Mouse (Mus musculus) testis, adult 2 months (tissue): Measurements from ENCODE around the gene Ube2f. TPM values are rescaled to one million over a fixed set of nuclear protein-coding genes. Genes with fewer than 3 reads are reported as not detected.

Experiments
- H3K27ac ChIP-seq: fragments of 200-500 bp; 2 replicates; pipeline ENCODE4 v1.5.1; 2012; ENCODE audit warnings: low read depth, low read length; ENCODE audit not compliant: control insufficient read depth, insufficient read depth
- H3K27me3 ChIP-seq: fragments of 200-500 bp; 2 replicates; pipeline ENCODE4 v1.6.1; 2012; ENCODE audit warnings: mild to moderate bottlenecking, low read length, moderate library complexity; ENCODE audit not compliant: control insufficient read depth, insufficient read depth
- H3K36me3 ChIP-seq: fragments of 200-500 bp; 2 replicates; pipeline ENCODE4 v1.6.1; 2012; ENCODE audit warnings: mild to moderate bottlenecking, low read length; ENCODE audit not compliant: control insufficient read depth, insufficient read depth
- H3K4me1 ChIP-seq: fragments of 200-500 bp; 2 replicates; pipeline ENCODE4 v1.6.1; 2012; ENCODE audit warnings: low read length; ENCODE audit not compliant: control insufficient read depth, insufficient read depth
- H3K4me3 ChIP-seq: fragments of 200-500 bp; 2 replicates; pipeline ENCODE4 v1.5.1; 2012; ENCODE audit warnings: low read depth, mild to moderate bottlenecking, low read length, moderate library complexity, mixed read lengths; ENCODE audit not compliant: control insufficient read depth
- CTCF ChIP-seq: fragments of 200-500 bp; IDR thresholded peaks from 2 replicates; pipeline ENCODE4 v1.5.1; 2012; ENCODE audit warnings: low read depth, mild to moderate bottlenecking, inconsistent platforms, low read length, moderate library complexity; ENCODE audit not compliant: control insufficient read depth, insufficient read depth, insufficient replicate concordance
- POLR2A ChIP-seq: fragments of 200-500 bp; IDR thresholded peaks from 2 replicates; pipeline ENCODE4 v1.6.1; 2012; ENCODE audit warnings: low read depth, mild to moderate bottlenecking, inconsistent platforms, low read length, moderate library complexity; ENCODE audit not compliant: control insufficient read depth
- polyA plus RNA-seq: library from polyadenylated mRNA; depleted of rRNA; stranded (reverse); fragments of >200 nt; gene quantifications from 2 replicates; pipeline ENCODE4 v1.2.3, GENCODE M21; 2012

Gene Ube2f
- polyA plus RNA-seq, 1 experiment = 159 TPM

DNA sequence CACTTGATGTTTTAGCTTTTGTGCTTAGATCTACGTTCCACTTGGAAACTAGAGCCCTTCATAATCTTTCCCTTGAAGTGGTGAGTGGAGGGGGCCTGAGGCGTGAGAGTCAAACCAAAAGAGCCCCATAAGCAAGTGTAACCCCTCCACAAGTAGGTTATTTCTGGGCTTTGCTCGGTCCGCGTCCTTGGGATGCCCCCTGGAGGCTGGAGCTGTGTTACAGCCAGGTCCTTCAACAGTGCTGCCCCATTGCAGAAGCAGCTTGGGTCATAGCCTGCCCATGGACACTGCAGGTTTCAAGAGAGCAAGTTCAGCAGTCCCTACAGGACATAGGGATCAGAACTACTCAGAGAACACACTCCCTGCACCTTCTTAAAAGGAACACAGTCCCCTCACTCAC lies 11.0 kb upstream of the Ube2f start:
- Histone ChIP-seq H3K27ac (no peak overlapping the region), H3K4me1 (no peaks in the 10 kb centered on the region), H3K4me3 (no peak overlapping the region), H3K27me3 (no peaks in the 10 kb centered on the region), H3K36me3 (no peaks in the 10 kb centered on the region)
- TF ChIP-seq POLR2A = no peak
- peak; percentile 48; the same call in 1 of the 2 replicates for TF ChIP-seq CTCF

DNA sequence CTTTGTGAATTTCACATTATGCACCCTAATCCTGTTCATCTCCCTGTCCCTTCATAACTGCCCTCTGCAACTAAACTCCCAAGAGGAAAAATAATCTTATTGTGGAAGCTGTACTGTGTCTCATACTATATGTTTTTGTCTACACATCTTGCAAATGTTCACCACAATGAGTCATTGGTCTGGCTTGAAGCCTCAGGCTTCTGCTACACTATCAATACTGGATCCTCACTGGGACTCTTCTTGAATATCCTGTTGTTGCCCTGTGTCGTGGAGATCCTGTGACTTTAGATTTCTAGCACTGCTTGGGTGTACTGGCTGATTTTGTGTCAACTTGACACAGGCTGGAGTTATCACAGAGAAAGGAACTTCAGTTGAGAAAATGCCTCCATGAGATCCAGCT lies 10.3 kb upstream of the Ube2f start:
- TF ChIP-seq CTCF = no peak
- TF ChIP-seq POLR2A = no peak
- Histone ChIP-seq H3K27ac (no peak overlapping the region), H3K4me1 (no peaks in the 10 kb centered on the region)

DNA sequence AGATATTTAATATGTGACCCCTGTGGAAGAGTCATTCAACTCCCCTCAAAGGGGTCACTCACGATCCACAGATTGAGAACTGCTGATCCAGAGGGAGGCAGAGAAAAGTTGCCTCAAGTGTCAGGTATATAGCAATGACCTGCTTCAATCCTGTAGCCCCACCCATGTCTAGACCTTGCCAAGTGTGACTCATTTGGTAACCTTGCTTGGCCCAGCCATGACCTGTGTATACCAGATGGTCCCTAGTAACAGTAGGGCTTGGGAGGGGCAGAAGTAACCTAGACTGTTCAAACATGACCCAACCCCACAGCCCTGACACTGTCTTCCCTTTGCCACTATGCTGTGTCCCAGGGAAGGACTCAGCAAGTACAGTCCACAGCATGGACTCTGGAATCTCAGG lies 9.4 kb upstream of the Ube2f start:
- no peak overlapping the region for H3K4me3 ChIP-seq
- TF ChIP-seq CTCF (no peak), POLR2A (no peak)
- no peaks in the 10 kb centered on the region for H3K36me3 ChIP-seq
- no peaks in the 10 kb centered on the region for H3K4me1 ChIP-seq
- no peak overlapping the region for H3K27ac ChIP-seq
- H3K27me3 ChIP-seq = no peaks in the 10 kb centered on the region

More for the DNA sequence above, 10.3 kb upstream of the Ube2f start:
- Histone ChIP-seq H3K36me3 (no peaks in the 10 kb centered on the region), H3K4me3 (no peak overlapping the region), H3K27me3 (no peaks in the 10 kb centered on the region)

- H3K4me1 ChIP-seq = no peaks in the 10 kb centered on the region
- H3K36me3 ChIP-seq = no peaks in the 10 kb centered on the region
- no peak overlapping the region for H3K27ac ChIP-seq
- TF ChIP-seq CTCF = no peak
- no peak for TF ChIP-seq POLR2A
- no peak overlapping the region for H3K4me3 ChIP-seq
- H3K27me3 ChIP-seq = no peaks in the 10 kb centered on the region
These were observed 8.9 kb upstream of the Ube2f start for GRCm38 (mm10) chr1:91241249-91241648.

- Histone ChIP-seq H3K4me3 (no peak overlapping the region), H3K27ac (no peak overlapping the region), H3K4me1 (peaks cover 8% of the 10 kb centered on the region), H3K36me3 (no peaks in the 10 kb centered on the region), H3K27me3 (no peaks in the 10 kb centered on the region)
- TF ChIP-seq CTCF (no peak), POLR2A (no peak)
These were observed 1.9 kb upstream of the Ube2f start for GRCm38 (mm10) chr1:91248242-91248641.

DNA sequence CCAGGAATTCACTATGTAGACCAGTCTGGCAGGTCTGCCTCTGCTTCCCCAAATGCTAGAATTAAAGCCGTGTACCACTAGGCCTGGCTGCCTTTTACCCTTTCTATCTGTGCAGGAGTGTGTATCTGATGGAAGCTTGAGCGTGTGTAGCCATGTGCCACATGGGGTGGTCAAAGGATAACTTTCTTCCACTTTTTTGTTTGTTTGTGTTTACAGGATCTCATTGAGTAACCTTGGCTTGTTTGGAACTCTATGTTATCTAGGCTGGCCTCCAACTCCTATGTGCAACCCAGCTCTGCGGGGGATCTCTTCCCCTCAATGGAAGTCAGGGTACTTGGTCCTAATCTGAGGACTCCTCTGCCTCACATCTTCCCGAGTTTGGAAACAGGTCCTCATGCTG lies 1.1 kb upstream of the Ube2f start:
- no peak for TF ChIP-seq CTCF
- no peak for TF ChIP-seq POLR2A
- Histone ChIP-seq H3K27ac (no peak overlapping the region), H3K36me3 (no peaks in the 10 kb centered on the region), H3K4me3 (no peak overlapping the region), H3K4me1 (peaks cover 8% of the 10 kb centered on the region), H3K27me3 (no peaks in the 10 kb centered on the region)

DNA sequence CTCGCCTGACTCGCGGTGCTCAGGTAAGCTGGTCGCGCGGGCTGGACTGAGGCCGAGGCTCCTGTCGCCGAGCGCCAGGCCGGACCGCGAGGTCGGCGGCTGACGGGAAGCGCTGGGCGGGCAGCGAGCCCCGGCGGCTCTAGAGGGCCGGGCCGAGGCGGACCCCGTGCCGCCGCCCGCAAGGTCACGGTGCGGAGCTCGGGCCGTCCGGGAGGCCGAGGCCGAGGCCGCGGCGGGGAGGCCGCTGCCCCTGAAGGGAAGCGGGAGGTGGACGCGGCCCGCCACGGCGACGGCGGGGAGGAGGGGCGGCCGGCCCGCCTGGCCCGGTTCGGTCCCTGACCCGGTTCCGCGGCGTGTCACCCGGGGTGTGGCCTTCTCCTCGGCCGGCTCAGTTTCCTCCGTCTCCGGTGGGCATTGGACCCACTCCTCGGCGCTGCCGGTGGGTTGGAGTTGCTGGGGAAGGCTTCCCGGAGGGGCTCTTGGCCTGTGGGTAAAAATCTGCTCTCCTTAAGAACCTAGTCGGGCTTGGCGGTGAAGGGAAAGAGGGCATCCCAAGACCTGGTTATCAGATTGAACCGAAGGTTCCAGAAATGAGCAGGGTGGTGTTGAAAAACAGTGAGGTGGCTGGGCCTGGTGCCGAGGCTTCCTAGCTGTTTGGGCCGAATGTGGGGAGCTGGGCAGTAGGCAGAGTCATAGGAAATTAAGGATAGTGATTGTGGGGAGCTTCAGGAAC lies 477 bp downstream of the Ube2f start:
- H3K4me3 ChIP-seq = peak overlapping the region; percentile 93
- peak overlapping the region; percentile 51 for H3K27ac ChIP-seq
- H3K27me3 ChIP-seq = no peaks in the 10 kb centered on the region
- TF ChIP-seq CTCF (no peak), POLR2A (no peak; the same call in 1 of the 2 replicates)
- peaks cover 1% of the 10 kb centered on the region; the same call in 1 of the 2 replicates for H3K36me3 ChIP-seq
- peaks cover 8% of the 10 kb centered on the region for H3K4me1 ChIP-seq
